Mouse (Mus musculus): ENCODE results near the gene Ank3.

Ank3 gene

GRCm38 (mm10) chr10:69720899-69721490 lies 322.4 kb downstream of the Ank3 start:
- no peak for DNase-seq (ENCODE audit: low read depth)

GRCm38 (mm10) chr10:69724159-69724558 lies 325.6 kb downstream of the Ank3 start:
- no peak for DNase-seq (ENCODE audit: low read depth)

- no peak for DNase-seq (ENCODE audit: low read depth)
Measured at GRCm38 (mm10) chr10:69725078-69725477, 326.5 kb downstream of the Ank3 start.

DNA sequence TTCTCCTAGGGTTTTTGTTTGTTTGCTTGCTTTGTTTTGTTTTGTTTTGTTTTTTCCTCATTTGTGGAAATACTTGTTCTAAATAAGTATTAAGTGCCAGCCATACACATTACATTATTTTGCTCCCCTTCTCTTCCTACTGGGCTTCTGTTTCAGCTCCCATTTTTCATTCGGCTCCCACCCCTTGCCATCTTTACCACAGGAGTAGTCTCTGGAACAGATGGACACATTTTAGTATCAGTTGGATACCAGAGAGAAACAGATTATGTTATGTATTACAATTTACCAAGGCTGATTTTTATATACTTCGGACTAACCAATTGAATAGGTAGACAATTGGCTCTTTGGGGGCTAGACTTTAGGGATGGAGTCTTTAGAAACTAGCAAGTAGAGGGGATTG lies 327.7 kb downstream of the Ank3 start:
- no peak for DNase-seq (ENCODE audit: low read depth)

- no peak for DNase-seq (ENCODE audit: low read depth)
Measured at GRCm38 (mm10) chr10:69726806-69727205, 328.2 kb downstream of the Ank3 start.

- DNase-seq (ENCODE audit: low read depth) = no peak
Measured at GRCm38 (mm10) chr10:69728876-69729275, 330.3 kb downstream of the Ank3 start.

DNA sequence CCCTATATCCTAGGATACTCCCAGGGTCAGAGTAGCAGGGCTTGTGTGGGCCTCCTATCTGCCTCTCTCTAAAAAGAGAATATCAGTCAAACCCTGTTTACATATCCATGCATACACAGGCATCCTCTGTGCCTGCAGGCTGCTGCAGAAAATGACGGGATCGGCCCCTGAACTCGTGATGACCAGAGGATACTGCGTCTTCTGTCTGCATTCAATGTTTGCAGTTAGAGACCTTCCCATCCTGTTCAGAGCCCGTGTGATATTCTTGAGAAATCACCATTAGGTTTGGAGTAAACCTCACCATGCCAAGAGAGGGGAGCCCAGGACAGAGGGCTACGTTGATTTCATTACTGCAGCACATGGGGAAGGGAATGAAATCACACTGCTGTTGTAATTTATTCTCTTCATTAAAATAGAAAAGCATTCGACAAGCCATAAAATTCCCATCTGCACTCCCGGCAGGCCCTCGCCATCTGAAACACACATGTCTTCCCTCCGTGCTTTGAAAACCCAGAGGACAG lies 331.8 kb downstream of the Ank3 start:
- DNase-seq (ENCODE audit: low read depth) = no peak

DNA sequence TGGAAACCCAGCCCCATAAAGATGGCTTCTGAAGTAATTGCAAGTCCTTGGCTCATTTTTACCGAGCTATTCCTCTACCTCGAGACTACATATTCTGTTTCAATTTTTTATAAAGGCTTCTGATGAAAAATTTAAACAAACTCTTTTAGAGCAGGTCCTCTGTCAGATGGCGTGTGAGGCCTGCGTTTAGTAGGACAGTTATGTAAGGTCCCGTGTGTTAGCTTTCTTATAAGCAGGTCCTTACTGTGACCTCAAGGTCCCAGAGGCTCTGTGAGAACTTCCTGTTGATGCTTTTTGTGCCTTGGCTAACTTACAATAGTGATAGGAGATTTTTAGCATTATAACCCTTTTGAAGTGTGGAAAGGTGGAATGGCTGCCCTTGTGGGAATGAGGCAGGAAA lies 332.8 kb downstream of the Ank3 start:
- DNase-seq (ENCODE audit: low read depth) = no peak

- DNase-seq (ENCODE audit: low read depth) = no peak
Measured at GRCm38 (mm10) chr10:69731863-69732262, 333.3 kb downstream of the Ank3 start.

GRCm38 (mm10) chr10:69736241-69736640 lies 337.7 kb downstream of the Ank3 start:
- DNase-seq (ENCODE audit: low read depth) = no peak

- DNase-seq (ENCODE audit: low read depth) = no peak
Measured at GRCm38 (mm10) chr10:69738741-69739271, 340.2 kb downstream of the Ank3 start.

DNA sequence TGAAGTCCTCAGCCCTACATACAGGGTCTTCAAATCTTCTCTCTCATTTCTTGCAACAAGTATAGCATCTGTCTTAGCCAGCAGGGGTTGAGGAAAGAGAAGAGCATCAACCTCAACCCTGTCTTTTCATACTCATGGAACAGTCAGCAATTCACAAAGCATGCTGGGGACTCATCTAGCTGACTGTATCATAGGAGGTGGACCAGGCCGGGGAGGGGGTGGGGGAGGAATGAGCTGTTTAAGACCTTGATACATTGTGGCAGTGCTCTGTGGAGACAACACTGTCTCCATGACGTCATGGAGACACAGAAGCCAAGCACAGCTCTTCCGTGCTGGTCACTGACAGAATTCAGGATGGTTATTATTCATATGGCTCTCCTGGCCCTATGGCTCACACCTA lies 344.0 kb downstream of the Ank3 start:
- no peak for DNase-seq (ENCODE audit: low read depth)

GRCm38 (mm10) chr10:69744181-69744580 lies 345.6 kb downstream of the Ank3 start:
- no peak for DNase-seq (ENCODE audit: low read depth)

DNA sequence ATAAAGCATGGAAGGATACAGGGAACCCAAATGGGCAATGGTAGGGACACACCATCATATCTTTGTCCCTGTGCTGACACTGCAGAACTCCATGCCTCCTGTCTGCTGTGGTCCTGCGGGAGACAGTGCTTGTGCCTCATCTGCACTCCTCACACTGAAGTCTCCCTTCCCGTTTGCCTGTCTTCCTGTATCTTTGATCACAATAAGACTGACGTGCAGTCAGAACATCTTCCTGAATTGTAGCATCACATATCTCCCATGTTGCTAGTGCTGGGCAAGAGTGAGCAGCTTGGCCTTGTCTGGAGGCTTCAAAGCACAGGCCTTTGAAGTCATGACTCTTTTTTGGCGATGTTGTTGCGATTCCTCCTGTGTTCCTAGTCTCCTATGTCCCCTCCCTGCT lies 346.3 kb downstream of the Ank3 start:
- DNase-seq (ENCODE audit: low read depth) = no peak

- no peak for DNase-seq (ENCODE audit: low read depth)
Measured at GRCm38 (mm10) chr10:69746322-69746721, 347.7 kb downstream of the Ank3 start.

DNA sequence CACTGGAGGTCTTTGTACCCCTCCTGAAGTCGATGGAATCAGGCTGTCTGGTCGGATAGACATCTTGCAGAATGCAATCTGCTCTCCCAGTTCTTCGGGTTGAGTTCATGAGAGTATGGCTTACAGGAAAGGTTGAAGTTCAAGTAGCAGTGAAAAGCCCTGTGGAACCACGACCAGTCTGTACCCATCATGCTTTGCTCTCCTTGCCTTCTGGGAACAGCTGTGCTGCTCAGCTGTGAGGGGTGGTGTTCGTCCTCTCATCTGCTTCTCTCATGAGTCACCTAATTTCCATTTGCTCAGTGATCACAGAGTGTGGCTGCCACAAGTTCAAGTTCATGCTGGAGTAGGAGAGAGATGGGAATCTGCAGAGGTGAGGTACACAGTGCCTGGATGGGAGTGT lies 348.2 kb downstream of the Ank3 start:
- no peak for DNase-seq (ENCODE audit: low read depth)

- no peak for DNase-seq (ENCODE audit: low read depth)
Measured at GRCm38 (mm10) chr10:69751416-69751815, 352.8 kb downstream of the Ank3 start.

DNA sequence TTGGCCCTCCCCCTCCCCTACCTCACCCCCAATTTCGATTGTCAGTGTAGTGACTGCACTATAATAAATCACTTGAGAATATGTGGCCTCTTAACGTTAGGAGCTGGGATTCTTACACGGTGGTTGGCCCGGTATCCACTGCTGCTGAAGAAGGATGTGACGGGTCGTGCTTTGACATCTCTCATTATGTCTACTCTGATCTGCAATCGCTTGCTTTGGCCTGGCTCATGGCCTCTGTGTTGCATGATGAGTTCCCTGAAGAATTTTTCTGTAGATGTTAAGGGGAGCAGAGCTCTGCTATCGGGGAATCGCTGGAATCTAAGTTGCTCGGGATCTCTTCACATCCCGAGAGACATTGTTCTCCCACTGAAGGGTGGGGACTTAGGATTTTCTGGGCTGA lies 354.9 kb downstream of the Ank3 start:
- no peak for DNase-seq (ENCODE audit: low read depth)

DNA sequence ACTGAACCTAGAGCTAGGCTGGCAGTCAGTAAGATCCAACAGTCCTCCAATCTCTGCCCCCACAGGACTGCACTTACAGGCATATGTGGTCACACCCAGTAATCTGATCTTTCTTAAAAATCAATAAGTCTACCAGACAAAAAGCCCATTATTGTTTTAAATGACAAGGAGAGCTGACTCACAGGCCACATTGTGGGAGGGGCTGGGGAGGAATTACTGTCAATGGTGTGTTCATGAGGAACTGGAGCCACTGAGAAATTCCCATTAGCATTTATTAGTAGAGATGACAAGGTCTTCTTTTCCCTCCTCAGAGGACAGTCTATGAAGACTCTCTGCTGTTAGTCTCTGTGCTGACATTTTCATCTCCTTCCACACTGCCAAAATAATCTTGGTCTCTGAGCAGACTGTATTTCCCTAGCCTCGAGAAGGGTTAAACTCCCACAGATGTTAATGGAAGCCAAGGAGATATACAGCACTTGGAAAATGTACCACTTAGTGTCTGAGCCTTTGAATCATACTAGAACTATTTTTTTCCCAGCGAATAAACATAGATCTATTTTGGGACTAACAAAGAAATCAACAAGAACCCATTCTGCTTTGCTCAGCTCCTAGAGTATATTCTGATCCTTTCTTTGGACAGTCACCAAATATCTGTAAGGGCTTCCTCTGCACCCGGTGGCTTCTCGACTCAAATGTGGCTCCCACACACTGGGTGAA lies 358.5 kb downstream of the Ank3 start:
- peak; percentile 78 for DNase-seq (ENCODE audit: low read depth)

DNA sequence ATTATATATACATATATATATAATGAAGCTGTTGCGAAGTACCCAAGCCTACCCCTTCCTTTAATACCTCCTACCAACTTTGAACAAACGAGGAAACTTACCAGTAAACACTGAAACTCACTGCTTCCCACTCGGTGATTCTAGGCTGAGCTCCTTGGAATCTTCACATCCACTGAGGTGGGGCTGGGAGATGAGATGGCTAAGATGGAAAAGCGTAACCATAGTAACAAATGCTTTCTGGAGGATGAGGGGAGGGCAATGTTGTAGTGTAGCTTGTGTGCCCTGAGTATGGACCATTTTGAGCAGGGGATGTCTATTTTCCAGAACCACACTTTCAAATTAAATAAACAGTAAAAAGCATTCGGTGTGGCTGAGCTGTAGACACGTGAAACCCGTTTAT lies 364.4 kb downstream of the Ank3 start:
- no peak for DNase-seq (ENCODE audit: low read depth)

DNA sequence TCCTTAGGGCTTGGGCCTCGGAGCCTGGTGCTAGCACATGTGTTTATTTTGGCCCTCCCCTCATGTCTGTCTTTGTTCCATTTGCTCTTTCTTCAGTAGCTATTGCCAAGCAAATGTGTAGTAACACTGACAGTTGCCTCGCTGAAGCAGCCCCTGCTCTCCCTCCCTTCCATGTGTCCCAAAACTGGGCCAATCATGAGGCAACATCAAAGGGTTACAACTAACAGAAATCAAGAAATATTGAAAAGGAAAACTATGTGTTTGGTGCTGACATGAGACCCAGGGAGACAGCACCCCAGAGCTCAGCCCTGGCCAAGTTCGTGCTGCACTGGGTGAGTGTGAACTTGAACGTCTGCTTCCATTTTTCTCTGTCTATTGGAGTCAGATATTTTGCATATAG lies 365.8 kb downstream of the Ank3 start:
- no peak for DNase-seq (ENCODE audit: low read depth)

GRCm38 (mm10) chr10:69777065-69777645 lies 378.6 kb downstream of the Ank3 start:
- no peak for DNase-seq (ENCODE audit: low read depth)

DNA sequence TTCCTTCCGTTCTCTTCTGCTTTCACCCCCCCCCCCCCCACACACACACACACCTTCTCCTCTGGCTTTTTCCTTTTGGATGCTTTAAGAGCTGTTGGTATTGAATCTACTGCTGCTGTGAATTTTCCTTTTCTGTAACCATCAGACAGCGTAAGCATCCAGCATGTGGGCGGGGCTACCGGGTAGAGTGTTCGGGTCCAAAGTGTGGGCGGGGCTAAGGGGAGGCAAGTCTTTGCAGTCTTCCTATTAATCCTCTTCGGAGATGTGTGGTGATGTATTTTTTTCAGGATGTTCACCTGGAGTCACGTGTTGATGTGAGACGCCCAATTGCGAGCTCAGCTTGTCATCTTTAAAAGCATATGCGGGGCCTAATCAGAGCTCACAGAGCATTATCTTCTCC lies 379.2 kb downstream of the Ank3 start:
- DNase-seq (ENCODE audit: low read depth) = no peak
